Mouse (Mus musculus): ENCODE measurements at regions not wholly inside any gene's neighbourhood (a gene's known extent, or its start where the extent isn't known, plus 50 kb on each side); places are given as distances from the start of the nearest gene placed in this dataset.

DNA sequence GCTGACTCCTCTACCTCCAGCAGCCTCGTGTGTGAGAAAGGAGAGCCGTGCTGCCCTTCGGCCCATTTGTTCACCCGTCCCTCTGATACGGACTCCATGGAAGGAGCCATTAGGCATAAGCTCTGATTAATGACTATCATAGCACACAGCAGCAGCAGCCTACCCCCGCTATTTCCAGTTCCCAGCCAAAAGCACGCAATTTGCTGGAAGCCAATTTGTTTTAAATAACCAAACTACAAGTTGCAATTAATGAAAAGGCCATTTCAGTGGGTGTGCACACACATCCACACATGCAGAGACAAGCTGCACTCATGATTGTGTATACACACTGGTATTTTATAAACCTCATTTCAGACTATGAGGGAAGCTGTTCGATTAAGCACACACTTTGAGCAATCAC lies 387.8 kb upstream of the Cdh4 start:
- ChIA-PET CTCF (no interaction called here), POLR2A (no interaction called here)

- ChIA-PET CTCF (no interaction called here), POLR2A (no interaction called here)
These were observed 377.6 kb upstream of the Cdh4 start for GRCm38 (mm10) chr2:179064616-179065015.

DNA sequence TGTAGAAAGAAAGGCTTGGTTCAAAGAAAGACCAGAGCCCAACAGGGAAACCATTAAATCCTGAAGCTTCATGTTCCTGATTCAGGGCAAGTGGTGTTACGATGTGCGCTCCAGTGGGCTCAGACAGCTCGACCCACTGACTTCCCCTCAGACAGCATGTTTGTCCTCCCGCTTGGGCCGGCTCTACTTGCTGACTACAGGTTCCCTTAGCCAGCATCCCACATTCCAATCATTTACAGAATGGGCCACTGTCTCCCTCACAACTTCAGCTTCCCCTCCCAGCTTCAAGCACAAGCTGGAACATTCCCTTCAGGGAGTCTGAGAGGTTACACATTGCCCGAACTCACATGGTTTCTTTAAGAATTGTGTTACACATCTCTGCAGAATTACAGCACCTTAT lies 372.7 kb upstream of the Cdh4 start:
- POLR2A ChIA-PET, result no interaction called here
- CTCF ChIA-PET, result interaction anchor here in 3 of 4 experiments (0.7 to 1.2 kb wide), 3 partner anchors 95 to 202 kb away, joined by 3 to 4 read pairs (median 3); no protein-coding TSS in a partner anchor

DNA sequence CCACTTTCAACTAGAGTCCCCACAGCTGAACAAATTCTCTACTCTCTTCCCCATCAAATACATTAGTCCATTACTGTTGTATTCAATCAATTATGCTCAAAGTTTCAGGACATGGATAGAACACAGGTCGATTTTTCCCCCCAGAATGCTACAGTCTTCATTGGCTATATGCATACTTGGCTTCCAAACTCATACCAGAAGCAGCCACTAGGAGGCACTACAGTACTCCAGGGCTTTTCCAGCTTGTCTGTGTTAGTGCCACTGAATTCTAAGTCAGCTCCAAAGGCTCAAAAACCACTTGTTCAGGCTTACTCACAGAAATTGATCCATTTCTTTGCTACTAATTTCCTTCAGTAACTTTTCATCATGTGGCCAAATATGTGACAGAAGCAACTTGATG lies 371.9 kb upstream of the Cdh4 start:
- ChIA-PET CTCF (interaction anchor here in 3 of 4 experiments (0.6 to 1.4 kb wide), 16 partner anchors 12 to 802 kb away, joined by 3 to 20 read pairs (median 3); no protein-coding TSS in a partner anchor), POLR2A (interaction anchor here in 1 of 4 experiments (0.5 kb wide), 1 partner anchor 320 kb away, joined by 4 read pairs; no protein-coding TSS in a partner anchor)

DNA sequence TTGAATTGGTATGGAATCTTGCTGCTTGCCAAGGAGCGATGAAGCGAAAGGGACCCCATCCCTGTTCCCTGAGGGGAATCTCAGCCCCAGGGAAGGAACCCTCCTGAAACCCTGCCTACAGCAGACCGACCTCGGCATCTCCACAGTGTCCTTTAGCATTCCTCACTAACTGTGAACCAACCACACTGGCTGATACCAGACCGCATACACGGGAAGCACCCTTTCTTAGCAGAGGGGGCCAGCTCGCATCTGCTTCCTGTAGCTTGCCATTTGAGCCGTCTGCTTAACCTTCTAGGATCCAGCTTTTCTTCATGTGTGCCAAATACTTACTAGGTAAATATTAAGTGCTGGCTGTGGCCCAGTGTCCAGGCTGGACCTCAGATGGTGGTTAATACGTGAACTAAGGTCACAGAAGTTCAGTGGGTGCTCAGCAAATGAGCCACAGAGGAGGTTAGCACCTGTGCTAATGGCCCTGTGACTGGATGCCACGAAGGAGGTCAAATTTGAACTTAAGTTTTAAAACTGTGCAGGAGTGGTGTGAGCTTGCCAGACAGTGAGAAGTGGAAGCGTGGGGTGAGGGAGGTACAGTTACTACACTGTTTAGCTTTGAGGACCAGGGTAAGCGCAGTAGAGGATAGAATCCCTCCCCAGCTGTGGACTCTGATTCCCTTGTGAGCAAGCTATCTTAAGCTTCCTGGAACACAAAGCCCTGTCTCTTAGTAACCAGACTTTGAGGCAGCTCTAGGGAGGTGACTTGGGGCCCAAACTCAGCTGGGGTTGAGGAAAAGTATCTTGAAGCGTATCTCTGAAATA lies 361.6 kb upstream of the Cdh4 start:
- POLR2A ChIA-PET, result interaction anchor here in 1 of 4 experiments (0.6 kb wide), 1 partner anchor 119 kb away, joined by 5 read pairs; no protein-coding TSS in a partner anchor
- CTCF ChIA-PET, result interaction anchor here in 1 of 4 experiments (1.1 kb wide), 1 partner anchor 91 kb away, joined by 4 read pairs; no protein-coding TSS in a partner anchor

DNA sequence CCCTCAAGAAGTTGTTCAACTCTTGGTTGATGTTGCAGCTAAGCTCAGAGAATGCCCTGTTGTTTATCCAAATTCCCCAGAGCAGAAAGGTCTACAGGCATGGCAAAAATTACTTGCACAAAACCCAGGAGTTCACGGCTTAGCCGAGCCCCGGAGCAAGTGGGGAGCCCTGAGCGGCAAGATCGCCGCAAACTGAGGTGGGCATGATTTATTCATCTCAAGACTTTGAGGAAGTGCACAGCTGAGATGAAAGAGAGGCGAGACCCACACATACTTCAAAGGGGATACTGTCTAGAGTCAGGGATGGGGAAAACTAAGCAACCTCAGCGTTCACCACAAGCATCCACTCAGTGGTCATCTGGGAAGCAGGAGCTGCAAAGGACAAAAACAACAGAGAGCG lies 355.3 kb upstream of the Cdh4 start:
- ChIA-PET CTCF (no interaction called here), POLR2A (no interaction called here)

- ChIA-PET POLR2A (no interaction called here), CTCF (no interaction called here)
These were observed 350.8 kb upstream of the Cdh4 start for GRCm38 (mm10) chr2:179091480-179091879.

- POLR2A ChIA-PET, result interaction anchor here in 1 of 4 experiments (0.9 kb wide), 1 partner anchor 11 kb away, joined by 3 read pairs; no protein-coding TSS in a partner anchor
- CTCF ChIA-PET, result interaction anchor here in 1 of 4 experiments (1.1 kb wide), 1 partner anchor 100 kb away, joined by 4 read pairs; no protein-coding TSS in a partner anchor
These were observed 348.2 kb upstream of the Cdh4 start for GRCm38 (mm10) chr2:179093996-179094395.

DNA sequence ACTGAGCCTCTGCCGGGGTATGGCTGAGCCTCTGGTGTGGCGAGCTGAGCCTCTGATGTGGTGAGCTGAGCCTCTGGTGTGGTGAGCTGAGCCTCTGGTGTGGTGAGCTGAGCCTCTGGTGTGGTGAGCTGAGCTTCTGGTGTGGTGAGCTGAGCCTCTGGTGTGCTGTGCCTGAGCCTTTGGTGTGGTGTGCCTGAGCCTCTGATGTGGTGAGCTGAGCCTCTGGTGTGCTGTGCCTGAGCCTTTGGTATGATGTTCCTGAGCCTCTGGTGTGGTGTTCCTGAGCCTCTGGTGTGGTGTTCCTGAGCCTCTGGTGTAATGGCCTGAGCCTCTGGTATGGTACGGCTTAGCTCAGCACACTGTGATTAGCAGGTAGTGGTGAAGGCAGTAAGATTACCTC lies 346.2 kb upstream of the Cdh4 start:
- ChIA-PET POLR2A (no interaction called here), CTCF (no interaction called here)

DNA sequence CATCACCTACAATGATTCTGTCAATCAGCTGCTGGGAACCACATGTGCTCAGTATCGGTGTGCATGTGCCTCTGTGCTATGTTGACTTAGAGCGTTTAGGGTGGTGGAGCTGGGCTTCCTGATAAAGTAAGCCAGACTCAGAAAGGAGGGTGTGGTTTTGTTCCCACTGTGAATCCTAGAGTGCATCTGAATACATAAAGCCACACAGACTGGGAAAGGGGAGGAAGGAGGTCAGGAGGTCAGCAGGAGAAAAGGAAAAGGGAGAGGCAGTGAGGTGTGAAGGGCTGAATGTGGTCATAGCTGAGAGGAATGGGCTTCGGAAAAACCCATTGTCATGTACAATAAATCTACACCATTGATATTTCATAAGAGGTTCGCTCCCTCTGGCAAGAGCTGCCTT lies 345.4 kb upstream of the Cdh4 start:
- CTCF ChIA-PET, result interaction anchor here in 1 of 4 experiments (0.6 kb wide), 1 partner anchor 50 kb away, joined by 11 read pairs; no protein-coding TSS in a partner anchor
- POLR2A ChIA-PET, result interaction anchor here in 1 of 4 experiments (0.5 kb wide), 1 partner anchor 588 kb away, joined by 5 read pairs; no protein-coding TSS in a partner anchor

DNA sequence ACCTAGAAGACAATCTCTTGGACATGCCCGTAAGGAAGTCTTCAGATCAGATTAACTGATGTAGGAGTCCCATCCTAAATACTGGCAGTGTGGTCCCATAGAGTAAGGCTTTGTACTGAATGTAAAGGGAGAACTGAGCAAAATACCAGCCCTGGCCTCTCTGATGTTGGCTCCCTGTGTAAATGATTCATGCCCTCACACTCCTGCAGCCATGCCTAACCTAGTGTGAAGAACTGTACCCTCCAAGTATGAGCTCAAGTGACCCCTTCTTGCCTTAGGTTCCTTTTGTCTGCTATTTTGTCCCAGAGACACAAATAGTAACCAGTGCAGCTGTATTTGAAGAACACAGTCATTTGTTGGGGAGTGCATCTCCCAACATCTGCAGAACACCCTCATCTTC lies 342.4 kb upstream of the Cdh4 start:
- POLR2A ChIA-PET, result no interaction called here
- CTCF ChIA-PET, result no interaction called here

DNA sequence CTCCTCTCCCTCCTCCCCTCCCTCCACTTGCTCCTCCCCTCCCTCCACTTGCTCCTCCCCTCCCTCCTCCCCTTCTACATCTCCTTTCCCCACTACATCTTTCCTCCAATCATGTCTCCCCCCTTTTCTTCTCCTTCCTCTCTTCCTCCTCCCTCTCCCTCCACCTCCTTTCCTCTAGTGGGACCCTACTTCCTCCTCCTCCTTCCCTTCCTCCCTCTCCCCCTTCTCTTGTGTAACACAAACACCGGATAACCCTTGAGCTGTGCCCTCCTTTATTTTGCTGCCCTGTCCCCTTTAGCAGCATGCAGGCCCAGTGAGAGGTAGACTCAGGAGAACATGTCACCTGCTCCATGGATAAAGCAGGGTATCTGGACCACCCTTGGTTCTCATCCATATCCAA lies 339.1 kb upstream of the Cdh4 start:
- CTCF ChIA-PET, result no interaction called here
- POLR2A ChIA-PET, result no interaction called here

GRCm38 (mm10) chr2:179112951-179113350 lies 329.3 kb upstream of the Cdh4 start:
- ChIA-PET CTCF (no interaction called here), POLR2A (interaction anchor here in 1 of 4 experiments (0.6 kb wide), 1 partner anchor 972 kb away, joined by 3 read pairs; no protein-coding TSS in a partner anchor)

DNA sequence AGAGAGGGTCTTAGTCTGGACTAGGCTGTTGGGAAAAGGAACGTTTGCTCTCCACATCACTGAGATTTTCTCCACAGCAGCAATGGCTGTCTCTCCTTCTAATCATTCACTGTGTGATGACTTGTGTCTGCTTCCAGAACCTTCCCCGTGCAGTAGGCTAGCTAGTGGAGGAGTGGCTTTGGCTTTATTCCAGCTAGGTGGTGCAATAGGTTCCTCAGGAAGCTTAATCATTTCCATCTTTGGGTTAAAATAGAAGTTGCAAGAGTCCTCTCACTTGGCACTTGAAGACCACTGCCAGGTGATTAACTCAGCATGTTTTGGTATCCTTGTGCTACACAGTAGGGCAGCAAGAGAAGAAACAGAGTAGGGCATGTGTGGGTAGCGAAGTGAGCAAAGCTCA lies 314.2 kb upstream of the Cdh4 start:
- POLR2A ChIA-PET, result no interaction called here

GRCm38 (mm10) chr2:179128432-179128831 lies 313.8 kb upstream of the Cdh4 start:
- CTCF ChIA-PET, result interaction anchor here in 1 of 4 experiments (0.8 kb wide), 1 partner anchor 65 kb away, joined by 3 read pairs; no protein-coding TSS in a partner anchor
- POLR2A ChIA-PET, result no interaction called here

More for the DNA sequence above, 314.2 kb upstream of the Cdh4 start:
- CTCF ChIA-PET, result no interaction called here

DNA sequence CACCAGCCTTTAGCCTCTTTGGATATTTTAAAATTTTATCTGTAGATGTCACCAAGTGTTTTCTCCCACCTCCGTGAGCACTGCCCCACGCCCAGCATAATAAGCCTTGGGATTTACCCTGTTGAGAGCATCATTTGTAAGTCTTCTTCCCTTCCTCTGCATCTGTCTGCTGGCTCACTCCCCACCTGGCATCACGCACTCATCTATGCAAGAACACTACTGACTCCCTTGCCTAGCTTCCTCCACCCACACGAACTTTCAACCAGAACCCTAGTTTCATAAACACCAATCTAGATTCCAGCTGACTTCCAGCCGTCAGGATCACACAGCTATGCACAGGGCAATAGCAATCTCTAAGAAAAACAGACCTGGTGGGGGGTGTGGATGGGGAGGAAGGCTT lies 311.2 kb upstream of the Cdh4 start:
- CTCF ChIA-PET, result no interaction called here
- POLR2A ChIA-PET, result interaction anchor here in 1 of 4 experiments (0.6 to 1.4 kb wide), 2 partner anchors 8 to 21 kb away, joined by 3 to 5 read pairs; no protein-coding TSS in a partner anchor

DNA sequence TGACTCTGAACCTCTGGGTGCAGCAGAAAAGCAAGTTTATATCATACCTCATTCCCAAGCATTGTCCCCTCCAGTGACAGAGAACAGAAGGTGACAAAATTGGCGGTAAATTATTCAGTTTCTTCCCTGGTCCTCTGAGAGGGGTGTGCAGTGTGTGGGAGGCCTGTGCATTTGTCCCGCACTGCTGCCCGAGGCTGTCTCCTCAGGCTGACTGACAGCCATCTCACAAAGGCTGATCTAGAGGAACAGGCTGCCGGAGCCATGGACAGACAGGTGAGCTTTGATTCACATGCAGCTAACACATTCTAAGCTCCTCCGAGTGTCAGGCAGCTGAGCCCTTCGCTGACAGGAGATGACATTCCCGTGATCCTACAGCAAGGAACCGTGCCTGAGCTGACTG lies 299.9 kb upstream of the Cdh4 start:
- ChIA-PET POLR2A (no interaction called here), CTCF (no interaction called here)

- POLR2A ChIA-PET, result no interaction called here
- CTCF ChIA-PET, result no interaction called here
These were observed 296.5 kb upstream of the Cdh4 start for GRCm38 (mm10) chr2:179145726-179146125.

- CTCF ChIA-PET, result interaction anchor here in 1 of 4 experiments (0.7 kb wide), 1 partner anchor 49 kb away, joined by 11 read pairs; no protein-coding TSS in a partner anchor
- POLR2A ChIA-PET, result no interaction called here
These were observed 296.0 kb upstream of the Cdh4 start for GRCm38 (mm10) chr2:179146274-179146673.

- POLR2A ChIA-PET, result no interaction called here
- CTCF ChIA-PET, result no interaction called here
These were observed 294.0 kb upstream of the Cdh4 start for GRCm38 (mm10) chr2:179148194-179148593.

DNA sequence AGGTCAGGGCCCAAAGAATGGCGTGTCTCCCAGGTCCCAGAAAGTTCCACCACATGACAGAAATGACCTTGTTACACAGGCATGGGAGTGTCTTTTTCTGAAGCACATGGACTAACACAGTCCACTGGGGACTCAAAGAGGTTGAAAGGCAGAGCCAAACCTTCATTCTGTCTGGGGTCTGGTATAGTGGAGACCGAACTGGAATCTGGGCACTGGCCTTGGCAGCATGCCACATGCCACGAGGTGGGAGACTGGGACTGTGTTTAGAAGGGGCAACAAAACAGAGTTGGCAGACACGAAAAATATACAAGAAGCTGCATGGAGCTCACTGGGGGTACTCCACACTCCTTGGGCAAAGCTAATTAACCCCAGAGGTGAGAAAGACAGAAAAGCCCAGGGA lies 293.6 kb upstream of the Cdh4 start:
- POLR2A ChIA-PET, result no interaction called here
- CTCF ChIA-PET, result no interaction called here

Data from embryonic stem cell, embryonic (primary cell).